Mouse (Mus musculus): Measurements from ENCODE around the gene Slc35e4. TPM values are rescaled to one million over a fixed set of nuclear protein-coding genes. Genes with fewer than 3 reads are reported as not detected.
A peak's percentile ranks its signal among the peaks of the same experiment; 100 is the strongest.

Slc35e4 gene
- polyA plus RNA-seq, 1 experiment from 2014 or later = 4.5 TPM

DNA sequence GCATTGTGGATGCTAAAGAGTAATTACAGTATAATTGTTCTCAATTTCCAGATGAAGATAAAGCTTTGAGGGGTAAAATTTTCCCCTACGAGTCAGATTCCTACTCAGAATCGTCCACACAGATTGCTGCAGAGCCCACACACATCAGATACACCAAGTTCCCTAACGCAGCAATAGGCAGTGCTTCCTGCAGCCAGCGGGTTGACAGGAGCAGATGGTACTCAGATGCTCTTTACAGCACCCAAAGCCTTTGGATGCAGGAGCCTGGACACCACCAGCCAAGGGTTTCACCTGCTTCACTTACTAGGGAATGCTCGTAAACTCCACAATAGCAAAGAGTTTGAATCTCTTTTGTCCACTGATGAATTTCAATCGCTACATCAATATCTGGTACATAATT is 38.0 kb downstream of the Slc35e4 start:
- Histone ChIP-seq H3K4me1 (ENCODE audit: control insufficient read depth, insufficient read depth, low read length) (no peaks in the 10 kb centered on the region), H3K4me3 (ENCODE audit: low read depth, low read length) (no peak overlapping the region), H3K9me3 (ENCODE audit: control insufficient read depth, low read length) (no peaks in the 10 kb centered on the region), H3K36me3 (ENCODE audit: control insufficient read depth, insufficient read depth, low read length) (no peaks in the 10 kb centered on the region), H3K27me3 (ENCODE audit: control insufficient read depth, insufficient read depth, low read length) (no peaks in the 10 kb centered on the region), H3K4me2 (ENCODE audit: low read depth) (no peak overlapping the region), H3K9ac (ENCODE audit: low read length) (no peak overlapping the region), H3K27ac (ENCODE audit: low read depth, low read length) (no peak overlapping the region)
- DNase-seq (ENCODE audit: low spot score) (no peak), ATAC-seq (ENCODE audit: insufficient read depth, low FRiP score, low TSS enrichment) (no peak)
- 78% methylated on average over 6 of the region's 6 CpGs for WGBS

DNA sequence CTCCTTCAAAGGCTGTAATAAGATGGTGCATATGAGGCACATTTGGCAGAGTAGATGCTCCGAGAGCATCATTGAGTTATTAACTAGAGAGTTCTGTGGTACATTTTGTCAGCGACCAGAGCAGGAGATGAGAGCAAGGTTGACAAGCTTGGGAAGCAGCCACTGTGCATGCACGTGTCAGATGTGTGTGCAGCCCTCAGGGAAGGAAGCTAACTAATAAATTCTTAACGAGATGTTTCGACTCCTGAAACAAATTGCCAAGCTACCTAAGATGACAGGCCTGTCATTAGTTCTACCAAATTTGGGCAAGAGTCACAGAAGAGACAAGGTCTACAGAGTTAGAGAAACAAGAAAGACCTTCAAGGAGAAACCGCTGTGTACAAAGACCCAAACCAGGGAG is 50.1 kb downstream of the Slc35e4 start:
- Histone ChIP-seq H3K9ac (ENCODE audit: low read length) (no peak overlapping the region; the same call in 1 of the 2 replicates), H3K4me3 (ENCODE audit: low read depth, low read length) (peak overlapping the region; percentile 40), H3K27ac (ENCODE audit: low read depth, low read length) (no peak overlapping the region), H3K27me3 (ENCODE audit: control insufficient read depth, insufficient read depth, low read length) (peaks cover 4% of the 10 kb centered on the region; the same call in 1 of the 2 replicates), H3K9me3 (ENCODE audit: control insufficient read depth, low read length) (no peaks in the 10 kb centered on the region), H3K36me3 (ENCODE audit: control insufficient read depth, insufficient read depth, low read length) (no peaks in the 10 kb centered on the region), H3K4me1 (ENCODE audit: control insufficient read depth, insufficient read depth, low read length) (no peaks in the 10 kb centered on the region), H3K4me2 (ENCODE audit: low read depth) (peak overlapping the region; percentile 81)
- WGBS = 42% methylated on average over 6 of the region's 6 CpGs
- peak; percentile 18 for DNase-seq (ENCODE audit: low spot score)
- ATAC-seq (ENCODE audit: insufficient read depth, low FRiP score, low TSS enrichment) = no peak

DNA sequence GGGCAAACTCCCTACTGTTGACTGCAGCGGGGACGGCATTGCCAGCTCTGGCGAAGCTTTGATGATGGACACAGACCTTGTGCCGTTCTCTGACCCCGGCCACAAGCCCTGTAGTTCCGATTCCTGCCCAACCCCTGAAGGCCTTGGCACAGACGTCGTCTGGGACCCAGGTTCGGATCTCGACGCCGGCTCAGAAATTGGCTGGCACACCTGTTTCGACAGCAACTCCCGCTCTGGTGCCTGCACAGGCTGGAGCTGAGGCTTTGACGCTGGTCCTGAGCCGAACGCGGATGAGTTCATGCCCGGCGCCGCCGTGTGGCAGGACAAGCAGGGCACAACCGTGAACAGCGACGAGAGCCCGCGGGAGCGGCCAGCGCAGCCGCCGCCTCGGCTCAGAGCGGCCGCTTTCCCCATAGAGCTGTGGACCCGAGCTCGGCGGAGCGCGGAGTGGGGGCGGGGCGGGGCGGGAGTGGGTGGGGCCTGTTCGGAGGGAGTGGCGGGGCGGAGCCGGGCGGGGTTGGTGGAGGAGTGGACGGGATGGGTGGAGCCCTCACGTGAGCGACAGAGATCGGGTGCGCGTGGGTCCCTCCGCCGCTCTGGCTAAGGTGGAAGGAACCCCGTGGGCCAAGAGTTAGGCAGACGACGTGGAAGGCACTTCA is 50.9 kb downstream of the Slc35e4 start, which contains the start of gene Osbp2:
TSS of gene Osbp2 (minus strand) at position 450 of the 659 bp plus-strand sequence.
- WGBS = 4% methylated on average over 44 of the region's 58 CpGs
- H3K27me3 ChIP-seq (ENCODE audit: control insufficient read depth, insufficient read depth, low read length) = peaks cover 4% of the 10 kb centered on the region; the same call in 1 of the 2 replicates
- H3K36me3 ChIP-seq (ENCODE audit: control insufficient read depth, insufficient read depth, low read length) = no peaks in the 10 kb centered on the region

DNA sequence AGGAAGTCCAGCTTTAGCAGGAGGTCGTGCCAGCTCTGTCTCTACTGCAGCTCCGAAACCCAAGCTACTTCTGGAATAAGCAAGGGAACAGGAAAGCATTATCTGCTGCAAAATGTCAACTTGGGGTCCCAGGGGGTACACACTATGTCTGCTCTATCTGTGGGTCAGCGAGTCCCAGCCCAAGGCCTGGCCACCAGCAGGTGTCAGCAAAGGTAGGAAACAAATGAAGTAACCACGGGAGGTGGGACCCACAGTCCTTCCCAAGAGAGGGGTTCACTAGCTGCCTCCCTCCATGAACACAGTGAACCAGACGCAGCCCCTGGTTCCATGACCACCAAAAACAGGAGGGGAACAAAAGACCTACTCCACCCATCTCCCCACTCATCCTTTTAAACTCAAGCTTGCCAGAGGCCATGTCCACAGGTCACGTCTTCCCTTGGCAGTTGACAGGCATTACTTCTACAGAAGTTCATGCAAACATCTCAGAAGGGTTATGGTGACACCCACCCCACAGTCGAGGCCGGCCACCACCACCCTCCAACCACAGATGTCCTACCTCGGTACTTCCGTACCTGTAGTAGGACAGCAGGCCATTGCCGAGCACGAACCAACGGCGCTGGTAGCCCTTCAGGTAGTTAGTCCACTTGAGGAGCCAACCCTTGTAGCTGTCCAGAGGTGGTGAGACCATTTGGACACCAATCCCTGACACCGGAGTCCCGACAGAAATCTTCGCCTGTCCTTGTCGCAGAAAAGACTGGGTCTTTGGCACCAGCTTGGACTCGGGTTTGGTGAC is 51.6 kb downstream of the Slc35e4 start:
- ATAC-seq (ENCODE audit: insufficient read depth, low FRiP score, low TSS enrichment) (peak; percentile 11; the same call in 1 of the 2 replicates), DNase-seq (ENCODE audit: low spot score) (no peak)
- H3K27me3 ChIP-seq (ENCODE audit: control insufficient read depth, insufficient read depth, low read length) = peaks cover 4% of the 10 kb centered on the region; the same call in 1 of the 2 replicates
- peak overlapping the region; percentile 40; the same call in 1 of the 2 replicates for H3K4me3 ChIP-seq (ENCODE audit: low read depth, low read length)
- 75% methylated on average over 19 of the region's 19 CpGs for WGBS
- H3K4me2 ChIP-seq (ENCODE audit: low read depth) = peak overlapping the region; percentile 81
- H3K27ac ChIP-seq (ENCODE audit: low read depth, low read length) = no peak overlapping the region
- no peaks in the 10 kb centered on the region for H3K4me1 ChIP-seq (ENCODE audit: control insufficient read depth, insufficient read depth, low read length)
- H3K9ac ChIP-seq (ENCODE audit: low read length) = no peak overlapping the region
- no peaks in the 10 kb centered on the region for H3K36me3 ChIP-seq (ENCODE audit: control insufficient read depth, insufficient read depth, low read length)
- H3K9me3 ChIP-seq (ENCODE audit: control insufficient read depth, low read length) = no peaks in the 10 kb centered on the region

More for the DNA sequence above, 50.9 kb downstream of the Slc35e4 start, which contains the start of gene Osbp2:
- H3K27ac ChIP-seq (ENCODE audit: low read depth, low read length) = no peak within 1 kb of the TSS
- peak; percentile 94 for ATAC-seq (ENCODE audit: insufficient read depth, low FRiP score, low TSS enrichment)
- H3K9me3 ChIP-seq (ENCODE audit: control insufficient read depth, low read length) = no peaks in the 10 kb centered on the region
- H3K9ac ChIP-seq (ENCODE audit: low read length) = peak within 1 kb of the TSS; percentile 56
- DNase-seq (ENCODE audit: low spot score) = peak; percentile 84
- H3K4me1 ChIP-seq (ENCODE audit: control insufficient read depth, insufficient read depth, low read length) = no peaks in the 10 kb centered on the region
- peak within 1 kb of the TSS; percentile 40 for H3K4me3 ChIP-seq (ENCODE audit: low read depth, low read length)
- H3K4me2 ChIP-seq (ENCODE audit: low read depth) = peak within 1 kb of the TSS; percentile 81

DNA sequence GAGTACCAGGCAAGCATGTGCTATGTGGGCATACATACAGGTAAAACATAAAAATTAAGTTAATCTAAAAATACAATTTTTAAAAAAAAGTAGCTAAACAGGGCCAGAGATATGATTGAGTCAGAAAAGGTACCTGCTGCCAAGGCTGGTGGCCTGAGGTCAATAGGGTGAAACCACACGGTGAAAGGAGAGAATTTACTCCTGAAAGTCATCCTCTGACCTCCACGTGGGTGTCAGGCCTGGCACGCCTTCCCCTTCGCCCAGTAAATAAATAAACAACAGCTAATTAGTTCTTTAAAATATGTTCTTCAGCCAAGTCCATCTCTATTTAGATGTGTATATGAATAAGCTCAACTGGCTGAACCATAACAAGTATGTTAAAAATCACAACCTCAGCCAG is 54.1 kb downstream of the Slc35e4 start:
- Histone ChIP-seq H3K36me3 (ENCODE audit: control insufficient read depth, insufficient read depth, low read length) (no peaks in the 10 kb centered on the region), H3K4me1 (ENCODE audit: control insufficient read depth, insufficient read depth, low read length) (no peaks in the 10 kb centered on the region), H3K9ac (ENCODE audit: low read length) (no peak overlapping the region), H3K4me3 (ENCODE audit: low read depth, low read length) (no peak overlapping the region), H3K9me3 (ENCODE audit: control insufficient read depth, low read length) (no peaks in the 10 kb centered on the region), H3K27ac (ENCODE audit: low read depth, low read length) (no peak overlapping the region), H3K4me2 (ENCODE audit: low read depth) (no peak overlapping the region), H3K27me3 (ENCODE audit: control insufficient read depth, insufficient read depth, low read length) (peaks cover 4% of the 10 kb centered on the region; the same call in 1 of the 2 replicates)
- ATAC-seq (ENCODE audit: insufficient read depth, low FRiP score, low TSS enrichment) (no peak), DNase-seq (ENCODE audit: low spot score) (no peak)
- WGBS = 79% methylated on average over 4 of the region's 4 CpGs

DNA sequence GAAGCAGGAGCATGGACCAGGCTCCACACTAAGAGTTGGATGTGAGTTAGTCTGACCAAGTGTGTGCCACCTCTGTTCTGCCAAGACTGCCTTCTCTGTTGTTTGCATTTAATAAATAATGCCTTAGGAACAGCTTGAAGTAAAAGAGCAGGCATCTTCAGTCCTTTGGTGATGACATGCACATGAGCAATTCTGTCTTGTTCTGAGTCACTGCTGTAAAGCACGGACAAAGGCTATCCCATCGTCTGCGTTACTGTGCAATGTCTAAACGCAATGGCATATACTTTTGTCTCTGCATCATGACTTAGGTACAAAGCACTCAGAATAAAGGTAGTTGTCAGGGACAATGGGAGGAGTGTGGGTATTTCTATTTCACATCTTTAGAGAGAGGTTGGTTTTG is 54.7 kb downstream of the Slc35e4 start:
- no peaks in the 10 kb centered on the region for H3K36me3 ChIP-seq (ENCODE audit: control insufficient read depth, insufficient read depth, low read length)
- H3K4me1 ChIP-seq (ENCODE audit: control insufficient read depth, insufficient read depth, low read length) = no peaks in the 10 kb centered on the region
- H3K4me3 ChIP-seq (ENCODE audit: low read depth, low read length) = no peak overlapping the region
- H3K4me2 ChIP-seq (ENCODE audit: low read depth) = no peak overlapping the region
- DNase-seq (ENCODE audit: low spot score) (no peak), ATAC-seq (ENCODE audit: insufficient read depth, low FRiP score, low TSS enrichment) (no peak)
- 91% methylated on average over 4 of the region's 4 CpGs for WGBS
- H3K27ac ChIP-seq (ENCODE audit: low read depth, low read length) = no peak overlapping the region
- H3K27me3 ChIP-seq (ENCODE audit: control insufficient read depth, insufficient read depth, low read length) = peaks cover 4% of the 10 kb centered on the region; the same call in 1 of the 2 replicates
- no peak overlapping the region for H3K9ac ChIP-seq (ENCODE audit: low read length)
- no peaks in the 10 kb centered on the region for H3K9me3 ChIP-seq (ENCODE audit: control insufficient read depth, low read length)

DNA sequence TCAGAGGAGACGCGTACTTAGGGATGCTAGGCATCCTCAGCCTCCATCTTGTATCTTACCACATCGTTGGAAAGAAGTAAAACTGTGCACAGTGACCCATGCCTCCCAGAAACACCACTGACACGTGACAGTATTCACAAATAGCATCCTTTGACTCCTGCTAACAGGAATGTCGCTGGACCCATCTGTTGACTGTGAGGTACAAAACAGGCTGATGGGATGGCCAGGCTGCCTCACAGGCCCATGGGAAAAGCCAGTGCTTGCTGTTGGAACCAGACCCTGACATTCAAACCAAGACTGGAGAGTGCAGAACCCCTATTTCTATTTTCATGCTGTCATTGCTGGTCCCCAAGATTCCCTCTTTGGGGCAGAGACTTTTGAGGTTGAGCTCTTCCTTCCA is 56.6 kb downstream of the Slc35e4 start:
- 0 out of 2 replicates have a peak, but pooled peaks cover under 1% of the 10 kb centered on the region for H3K27me3 ChIP-seq (ENCODE audit: control insufficient read depth, insufficient read depth, low read length)
- 76% methylated on average over 5 of the region's 5 CpGs for WGBS
- DNase-seq (ENCODE audit: low spot score) = no peak
- no peak overlapping the region for H3K4me3 ChIP-seq (ENCODE audit: low read depth, low read length)
- H3K27ac ChIP-seq (ENCODE audit: low read depth, low read length) = no peak overlapping the region
- no peaks in the 10 kb centered on the region for H3K9me3 ChIP-seq (ENCODE audit: control insufficient read depth, low read length)
- H3K9ac ChIP-seq (ENCODE audit: low read length) = no peak overlapping the region
- H3K4me2 ChIP-seq (ENCODE audit: low read depth) = no peak overlapping the region
- no peak for ATAC-seq (ENCODE audit: insufficient read depth, low FRiP score, low TSS enrichment)
- H3K4me1 ChIP-seq (ENCODE audit: control insufficient read depth, insufficient read depth, low read length) = no peaks in the 10 kb centered on the region
- H3K36me3 ChIP-seq (ENCODE audit: control insufficient read depth, insufficient read depth, low read length) = no peaks in the 10 kb centered on the region
